Mouse (Mus musculus): ENCODE data around the gene Syde2. TPM values are rescaled to one million over a fixed set of nuclear protein-coding genes. Genes with fewer than 3 reads are reported as not detected.
A peak's percentile ranks its signal among the peaks of the same experiment; 100 is the strongest.
"Not testable (repeated sequence)": the region's sequence is repeated elsewhere in the genome, so short reads cannot be mapped to it uniquely, and the experiment has no call there.

Syde2 gene
- polyA plus RNA-seq, 1 experiment from 2014 or later: 3.9 TPM

- H3K9ac ChIP-seq (ENCODE audit: low read length): no peak overlapping the region
- H3K9me3 ChIP-seq (ENCODE audit: control insufficient read depth, low read length): no peaks in the 10 kb centered on the region
- DNase-seq (ENCODE audit: low spot score): no peak
- no peaks in the 10 kb centered on the region for H3K27me3 ChIP-seq (replicated peaks; ENCODE audit: control insufficient read depth, insufficient read depth, low read length)
- ATAC-seq (replicated peaks; ENCODE audit: low FRiP score, low TSS enrichment, low read depth): no peak
- WGBS: 78% methylated on average over 10 of the region's 10 CpGs
- peaks cover 6% of the 10 kb centered on the region; the same call in 1 of the 2 replicates for H3K4me1 ChIP-seq (replicated peaks; ENCODE audit: control insufficient read depth, insufficient read depth, low read length)
- no peak overlapping the region for H3K27ac ChIP-seq (ENCODE audit: low read depth)
- no peak overlapping the region for H3K4me3 ChIP-seq (ENCODE audit: low read depth, low read length)
- H3K4me2 ChIP-seq (ENCODE audit: low read length): no peak overlapping the region
- H3K36me3 ChIP-seq (ENCODE audit: control insufficient read depth, insufficient read depth, low read length): no peaks in the 10 kb centered on the region
Measured at GRCm38 (mm10) chr3:145992796-145993195, 5.1 kb downstream of the Syde2 start.

GRCm38 (mm10) chr3:145993481-145994201 lies 6.0 kb downstream of the Syde2 start:
- no peak for DNase-seq (ENCODE audit: low spot score)
- Histone ChIP-seq H3K9me3 (ENCODE audit: control insufficient read depth, low read length) (no peaks in the 10 kb centered on the region), H3K27ac (ENCODE audit: low read depth) (no peak overlapping the region), H3K4me3 (ENCODE audit: low read depth, low read length) (no peak overlapping the region), H3K4me1 (replicated peaks; ENCODE audit: control insufficient read depth, insufficient read depth, low read length) (peaks cover 6% of the 10 kb centered on the region; the same call in 1 of the 2 replicates), H3K36me3 (ENCODE audit: control insufficient read depth, insufficient read depth, low read length) (peaks cover 3% of the 10 kb centered on the region), H3K27me3 (replicated peaks; ENCODE audit: control insufficient read depth, insufficient read depth, low read length) (no peaks in the 10 kb centered on the region), H3K9ac (ENCODE audit: low read length) (no peak overlapping the region), H3K4me2 (ENCODE audit: low read length) (no peak overlapping the region)
- 84% methylated on average over 14 of the region's 14 CpGs for WGBS
- ATAC-seq (replicated peaks; ENCODE audit: low FRiP score, low TSS enrichment, low read depth): no peak

GRCm38 (mm10) chr3:145995489-145995888 lies 7.8 kb downstream of the Syde2 start:
- no peaks in the 10 kb centered on the region for H3K9me3 ChIP-seq (ENCODE audit: control insufficient read depth, low read length)
- H3K36me3 ChIP-seq (ENCODE audit: control insufficient read depth, insufficient read depth, low read length): peaks cover 14% of the 10 kb centered on the region
- DNase-seq (ENCODE audit: low spot score) (no peak), ATAC-seq (replicated peaks; ENCODE audit: low FRiP score, low TSS enrichment, low read depth) (no peak)
- no peaks in the 10 kb centered on the region for H3K27me3 ChIP-seq (replicated peaks; ENCODE audit: control insufficient read depth, insufficient read depth, low read length)
- no peak overlapping the region for H3K4me2 ChIP-seq (ENCODE audit: low read length)
- H3K9ac ChIP-seq (ENCODE audit: low read length): no peak overlapping the region
- no peak overlapping the region for H3K4me3 ChIP-seq (ENCODE audit: low read depth, low read length)
- no peak overlapping the region for H3K27ac ChIP-seq (ENCODE audit: low read depth)
- peaks cover 3% of the 10 kb centered on the region; the same call in 1 of the 2 replicates for H3K4me1 ChIP-seq (replicated peaks; ENCODE audit: control insufficient read depth, insufficient read depth, low read length)
- 85% methylated on average over 5 of the region's 5 CpGs for WGBS

- not testable (repeated sequence) for H3K4me3 ChIP-seq (ENCODE audit: low read depth, low read length); H3K27ac ChIP-seq (ENCODE audit: low read depth); H3K9ac ChIP-seq (ENCODE audit: low read length); DNase-seq (ENCODE audit: low spot score); H3K4me1 ChIP-seq (replicated peaks; ENCODE audit: control insufficient read depth, insufficient read depth, low read length); H3K27me3 ChIP-seq (replicated peaks; ENCODE audit: control insufficient read depth, insufficient read depth, low read length); H3K4me2 ChIP-seq (ENCODE audit: low read length); H3K9me3 ChIP-seq (ENCODE audit: control insufficient read depth, low read length); ATAC-seq (replicated peaks; ENCODE audit: low FRiP score, low TSS enrichment, low read depth)
- 70% methylated on average over 4 of the region's 5 CpGs for WGBS
- H3K36me3 ChIP-seq (ENCODE audit: control insufficient read depth, insufficient read depth, low read length): peaks cover 23% of the 10 kb centered on the region
Measured at GRCm38 (mm10) chr3:145996539-145996938, 8.9 kb downstream of the Syde2 start.

GRCm38 (mm10) chr3:146004347-146005051 lies 16.8 kb downstream of the Syde2 start:
- no peaks in the 10 kb centered on the region for H3K9me3 ChIP-seq (ENCODE audit: control insufficient read depth, low read length)

GRCm38 (mm10) chr3:146007872-146008271 lies 20.2 kb downstream of the Syde2 start:
- Histone ChIP-seq H3K27me3 (replicated peaks; ENCODE audit: control insufficient read depth, insufficient read depth, low read length) (no peaks in the 10 kb centered on the region), H3K4me3 (ENCODE audit: low read depth, low read length) (no peak overlapping the region), H3K27ac (ENCODE audit: low read depth) (no peak overlapping the region), H3K4me2 (ENCODE audit: low read length) (no peak overlapping the region), H3K9me3 (ENCODE audit: control insufficient read depth, low read length) (no peaks in the 10 kb centered on the region), H3K9ac (ENCODE audit: low read length) (no peak overlapping the region), H3K4me1 (replicated peaks; ENCODE audit: control insufficient read depth, insufficient read depth, low read length) (peaks cover 6% of the 10 kb centered on the region), H3K36me3 (ENCODE audit: control insufficient read depth, insufficient read depth, low read length) (peaks cover 39% of the 10 kb centered on the region)
- DNase-seq (ENCODE audit: low spot score) (no peak), ATAC-seq (replicated peaks; ENCODE audit: low FRiP score, low TSS enrichment, low read depth) (no peak)
- WGBS: 66% methylated on average over 6 of the region's 6 CpGs

More at GRCm38 (mm10) chr3:146004347-146005051, 16.8 kb downstream of the Syde2 start:
- Histone ChIP-seq H3K27me3 (replicated peaks; ENCODE audit: control insufficient read depth, insufficient read depth, low read length) (no peaks in the 10 kb centered on the region), H3K27ac (ENCODE audit: low read depth) (no peak overlapping the region), H3K4me1 (replicated peaks; ENCODE audit: control insufficient read depth, insufficient read depth, low read length) (no peaks in the 10 kb centered on the region), H3K36me3 (ENCODE audit: control insufficient read depth, insufficient read depth, low read length) (peaks cover 63% of the 10 kb centered on the region), H3K4me3 (ENCODE audit: low read depth, low read length) (no peak overlapping the region), H3K9ac (ENCODE audit: low read length) (no peak overlapping the region), H3K4me2 (ENCODE audit: low read length) (no peak overlapping the region)
- ATAC-seq (replicated peaks; ENCODE audit: low FRiP score, low TSS enrichment, low read depth): no peak
- DNase-seq (ENCODE audit: low spot score): peak; percentile 36
- 96% methylated on average over 14 of the region's 14 CpGs for WGBS

GRCm38 (mm10) chr3:146009859-146010645 lies 22.4 kb downstream of the Syde2 start:
- Histone ChIP-seq H3K4me3 (ENCODE audit: low read depth, low read length) (no peak overlapping the region), H3K9ac (ENCODE audit: low read length) (no peak overlapping the region), H3K36me3 (ENCODE audit: control insufficient read depth, insufficient read depth, low read length) (peaks cover 41% of the 10 kb centered on the region), H3K4me2 (ENCODE audit: low read length) (peak overlapping the region; percentile 24; the same call in 1 of the 2 replicates), H3K9me3 (ENCODE audit: control insufficient read depth, low read length) (no peaks in the 10 kb centered on the region), H3K4me1 (replicated peaks; ENCODE audit: control insufficient read depth, insufficient read depth, low read length) (peaks cover 6% of the 10 kb centered on the region), H3K27me3 (replicated peaks; ENCODE audit: control insufficient read depth, insufficient read depth, low read length) (no peaks in the 10 kb centered on the region), H3K27ac (ENCODE audit: low read depth) (peak overlapping the region; percentile 62)
- ATAC-seq (replicated peaks; ENCODE audit: low FRiP score, low TSS enrichment, low read depth) (no peak; the same call in 1 of the 2 replicates), DNase-seq (ENCODE audit: low spot score) (peak; percentile 55)
- WGBS: 45% methylated on average over 20 of the region's 20 CpGs

- Histone ChIP-seq H3K4me1 (replicated peaks; ENCODE audit: control insufficient read depth, insufficient read depth, low read length) (peaks cover 6% of the 10 kb centered on the region), H3K4me2 (ENCODE audit: low read length) (no peak overlapping the region), H3K9ac (ENCODE audit: low read length) (no peak overlapping the region), H3K27ac (ENCODE audit: low read depth) (peak overlapping the region; percentile 62; the same call in 1 of the 2 replicates), H3K36me3 (ENCODE audit: control insufficient read depth, insufficient read depth, low read length) (peaks cover 41% of the 10 kb centered on the region), H3K4me3 (ENCODE audit: low read depth, low read length) (no peak overlapping the region), H3K27me3 (replicated peaks; ENCODE audit: control insufficient read depth, insufficient read depth, low read length) (no peaks in the 10 kb centered on the region), H3K9me3 (ENCODE audit: control insufficient read depth, low read length) (no peaks in the 10 kb centered on the region)
- 92% methylated on average over 4 of the region's 4 CpGs for WGBS
- no peak for ATAC-seq (replicated peaks; ENCODE audit: low FRiP score, low TSS enrichment, low read depth)
- DNase-seq (ENCODE audit: low spot score): peak; percentile 31
Measured at GRCm38 (mm10) chr3:146010751-146011150, 23.1 kb downstream of the Syde2 start.

Data from intestine, embryonic 14.5 days (tissue).